Mouse (Mus musculus) embryonic facial prominence, embryonic 14.5 days (tissue): Measurements from ENCODE around the gene Gse1. TPM values are rescaled to one million over a fixed set of nuclear protein-coding genes. Genes with fewer than 3 reads are reported as not detected.

Experiments used
- ATAC-seq: fragments of 200-750 bp; cut with Nextera tagmentation; 2 replicates; pipeline ENCODE4 v1.8.0; 2017; ENCODE audit warnings: low read depth, moderate number of reproducible peaks, moderate TSS enrichment
- DNase-seq: peaks from one replicate; pipeline ENCODE4 v3.0.0-alpha.2; 2015; ENCODE audit warnings: low spot score
- H3K27ac ChIP-seq: fragments of 300-500 bp; sonication (generic); replicated peaks from 2 replicates; pipeline ENCODE4 v1.5.1; 2014; ENCODE audit warnings: low read depth, mild to moderate bottlenecking, low read length, moderate library complexity
- H3K27me3 ChIP-seq: fragments of 300-500 bp; sonication (generic); replicated peaks from 2 replicates; pipeline ENCODE4 v1.6.1; 2014; ENCODE audit warnings: low read length; ENCODE audit not compliant: control insufficient read depth, insufficient read depth
- H3K36me3 ChIP-seq: fragments of 300-500 bp; sonication (generic); 2 replicates; pipeline ENCODE4 v1.6.1; 2014; ENCODE audit warnings: low read length, mixed read lengths; ENCODE audit not compliant: control insufficient read depth, insufficient read depth
- H3K4me1 ChIP-seq: fragments of 300-500 bp; sonication (generic); 2 replicates; pipeline ENCODE4 v1.6.1; 2014; ENCODE audit warnings: antibody characterized with exemption, low read length; ENCODE audit not compliant: control insufficient read depth, insufficient read depth
- H3K4me2 ChIP-seq: fragments of 300-500 bp; sonication (generic); 2 replicates; pipeline ENCODE4 v1.6.1; 2014; ENCODE audit warnings: low read depth, mild to moderate bottlenecking, low read length, moderate library complexity, mixed read lengths
- H3K4me3 ChIP-seq: fragments of 300-500 bp; sonication (generic); 2 replicates; pipeline ENCODE4 v1.5.1; 2014; ENCODE audit warnings: low read depth, mild to moderate bottlenecking, low read length
- H3K9ac ChIP-seq: fragments of 300-500 bp; sonication (generic); 2 replicates; pipeline ENCODE4 v1.6.1; 2014; ENCODE audit warnings: low read depth, mild to moderate bottlenecking, low read length, moderate library complexity, mixed read lengths
- H3K9me3 ChIP-seq: fragments of 300-500 bp; sonication (generic); 2 replicates; pipeline ENCODE4 v1.6.1; 2016; ENCODE audit warnings: low read length; ENCODE audit not compliant: control insufficient read depth
- WGBS: fragments of 180-500 bp; shearing (Covaris S2); extraction: QIAGEN DNeasy Blood & Tissue Kit; methylation state at CpG from one replicate; pipeline ENCODE4 v1.1.7; 2014; 5-methylcytosine and 5-hydroxymethylcytosine counted together
- polyA plus RNA-seq: library from polyadenylated mRNA; unstranded; fragments of >200 nt; fragmentation: Nextera tagmentation; extraction: Ambion mirVana; gene quantifications from 2 replicates; pipeline ENCODE4 v1.2.1, GENCODE M21; 2014

Gse1 gene
- polyA plus RNA-seq, 1 experiment from 2014 or later, result 8.7 TPM

- Histone ChIP-seq H3K9me3 (no peaks in the 10 kb centered on the region), H3K27ac (no peak overlapping the region), H3K9ac (no peak overlapping the region), H3K36me3 (peaks cover 39% of the 10 kb centered on the region), H3K4me1 (peaks cover 5% of the 10 kb centered on the region; the same call in 1 of the 2 replicates), H3K4me2 (no peak overlapping the region), H3K4me3 (no peak overlapping the region), H3K27me3 (no peaks in the 10 kb centered on the region)
- ATAC-seq, result no peak
- DNase-seq, result no peak
- 90% methylated on average over 10 of the region's 10 CpGs for WGBS
Observed at GRCm38 (mm10) chr8:120585521-120585920, 357.3 kb downstream of the Gse1 start.

DNA sequence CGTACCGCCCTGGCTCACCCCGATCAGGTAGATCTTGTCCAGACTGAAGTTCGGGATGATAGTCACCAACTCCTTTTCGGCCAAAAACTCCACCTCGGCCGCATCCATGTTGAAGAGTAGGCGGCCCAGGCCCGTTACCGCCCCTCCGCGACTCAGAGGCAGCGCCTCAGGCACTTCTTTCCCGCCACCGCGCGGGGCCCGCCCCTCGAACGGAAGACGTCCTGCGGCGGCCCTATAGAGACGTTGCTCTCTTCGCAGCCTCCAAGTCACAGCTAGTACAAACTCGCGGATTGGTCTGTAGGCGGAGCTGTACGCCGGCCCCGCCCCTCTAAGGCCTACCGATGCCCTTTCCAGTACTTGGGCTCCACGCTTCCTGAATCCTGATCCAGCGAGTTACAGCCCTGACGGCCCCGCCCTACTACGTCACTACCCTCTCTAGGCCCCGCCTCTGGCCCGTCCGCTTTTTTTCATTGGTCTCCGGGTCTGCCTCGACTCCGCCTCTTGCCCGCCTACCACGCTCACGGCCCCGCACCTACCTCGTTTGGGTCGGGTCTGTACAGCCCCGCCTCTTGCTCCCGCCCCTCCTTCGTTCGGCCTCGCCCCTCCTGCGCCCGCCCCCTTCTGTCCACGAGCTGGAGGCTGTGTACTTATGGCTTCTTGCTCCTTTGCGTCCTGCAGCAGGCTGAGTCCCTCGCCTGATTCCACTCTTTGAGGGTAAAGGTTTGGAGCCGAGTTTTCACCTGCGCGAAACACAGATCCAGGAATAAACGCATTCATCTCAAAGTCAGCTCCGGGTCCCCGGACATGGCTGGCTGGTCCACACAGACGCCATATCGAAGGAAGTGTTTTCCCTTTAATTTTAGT, 360.9 kb downstream of the Gse1 start, which contains the start of gene Gins2:
Gene Gins2 (minus strand): TSS at position 397 of the 864 bp plus-strand sequence.
- DNase-seq (peak; percentile 100), ATAC-seq (peak; percentile 99)
- Histone ChIP-seq H3K27me3 (no peaks in the 10 kb centered on the region), H3K4me2 (peak within 1 kb of the TSS; percentile 88), H3K36me3 (peaks cover 18% of the 10 kb centered on the region), H3K4me3 (peak within 1 kb of the TSS; percentile 73), H3K27ac (peak within 1 kb of the TSS; percentile 39; the same call in 1 of the 2 replicates), H3K4me1 (peaks cover 5% of the 10 kb centered on the region; the same call in 1 of the 2 replicates), H3K9ac (peak within 1 kb of the TSS; percentile 82), H3K9me3 (no peaks in the 10 kb centered on the region)
- under 1% methylated on average over 64 of the region's 67 CpGs for WGBS

DNA sequence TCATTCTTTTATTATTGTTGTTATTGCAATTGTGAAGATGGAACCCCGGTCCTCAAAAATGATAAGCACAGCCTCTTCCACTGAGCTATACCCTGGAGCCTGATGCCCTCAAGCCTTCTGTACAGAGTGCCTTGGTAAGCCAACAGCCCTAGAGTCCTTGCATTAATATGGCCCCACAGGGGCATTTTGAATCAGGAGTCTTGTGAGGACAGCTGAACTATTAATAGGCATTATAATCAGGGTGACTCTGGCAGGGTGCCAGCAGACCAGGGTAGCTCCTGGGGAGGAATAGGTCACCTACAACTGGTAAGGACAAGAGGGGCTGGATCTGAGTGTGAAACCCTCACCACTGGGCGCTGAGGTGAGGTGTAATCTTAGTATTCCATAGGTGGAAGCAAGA, 361.7 kb downstream of the Gse1 start:
- H3K4me2 ChIP-seq, result peak overlapping the region; percentile 56
- 0 out of 2 replicates have a peak, but pooled peaks cover 4% of the 10 kb centered on the region for H3K9me3 ChIP-seq
- WGBS, result 36% methylated on average over 2 of the region's 2 CpGs
- H3K36me3 ChIP-seq, result peaks cover 10% of the 10 kb centered on the region
- ATAC-seq (no peak), DNase-seq (no peak)
- H3K27me3 ChIP-seq, result no peaks in the 10 kb centered on the region
- H3K4me1 ChIP-seq, result peaks cover 5% of the 10 kb centered on the region; the same call in 1 of the 2 replicates
- peak overlapping the region; percentile 39; the same call in 1 of the 2 replicates for H3K27ac ChIP-seq
- peak overlapping the region; percentile 41 for H3K4me3 ChIP-seq
- H3K9ac ChIP-seq, result peak overlapping the region; percentile 38

- Histone ChIP-seq H3K4me1 (peaks cover 5% of the 10 kb centered on the region; the same call in 1 of the 2 replicates), H3K4me2 (no peak overlapping the region), H3K4me3 (no peak overlapping the region), H3K27me3 (no peaks in the 10 kb centered on the region), H3K9me3 (0 out of 2 replicates have a peak, but pooled peaks cover 4% of the 10 kb centered on the region), H3K9ac (no peak overlapping the region), H3K27ac (no peak overlapping the region), H3K36me3 (no peaks in the 10 kb centered on the region)
- 63% methylated on average over 10 of the region's 10 CpGs for WGBS
- DNase-seq, result no peak
- no peak for ATAC-seq
Observed at GRCm38 (mm10) chr8:120591587-120592292, 363.5 kb downstream of the Gse1 start.

- 96% methylated on average over 5 of the region's 5 CpGs for WGBS
- H3K9ac ChIP-seq, result no peak overlapping the region
- no peak for DNase-seq
- H3K27me3 ChIP-seq, result no peaks in the 10 kb centered on the region
- no peak overlapping the region for H3K4me3 ChIP-seq
- no peak overlapping the region for H3K27ac ChIP-seq
- H3K4me2 ChIP-seq, result no peak overlapping the region
- no peak for ATAC-seq
- H3K4me1 ChIP-seq, result peaks cover 13% of the 10 kb centered on the region
- 0 out of 2 replicates have a peak, but pooled peaks cover 4% of the 10 kb centered on the region for H3K9me3 ChIP-seq
- H3K36me3 ChIP-seq, result no peaks in the 10 kb centered on the region
Observed at GRCm38 (mm10) chr8:120594571-120594970, 366.3 kb downstream of the Gse1 start.

DNA sequence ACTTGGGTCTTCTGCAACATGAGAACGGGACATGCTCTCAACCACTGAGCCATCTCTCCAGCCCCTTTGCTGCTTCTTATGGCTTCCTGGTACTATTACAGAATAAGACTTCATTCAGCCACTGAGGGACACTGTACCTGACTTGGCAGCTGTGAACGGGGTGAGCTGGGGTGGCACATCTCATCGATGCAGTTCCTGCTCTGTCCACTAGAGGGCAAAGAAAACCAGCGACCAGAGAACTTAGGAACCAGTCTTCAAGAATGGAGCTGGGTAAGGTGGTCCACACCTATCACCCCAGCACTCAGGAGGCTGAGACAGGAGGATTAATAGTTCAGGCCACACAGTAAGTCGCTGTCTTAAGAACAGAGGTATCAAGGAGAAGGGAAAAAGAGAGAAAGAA, 367.7 kb downstream of the Gse1 start:
- H3K4me1 ChIP-seq, result peaks cover 8% of the 10 kb centered on the region; the same call in 1 of the 2 replicates
- no peak overlapping the region for H3K9ac ChIP-seq
- 0 out of 2 replicates have a peak, but pooled peaks cover 4% of the 10 kb centered on the region for H3K9me3 ChIP-seq
- DNase-seq, result peak; percentile 48
- 11% methylated on average over 5 of the region's 5 CpGs for WGBS
- 0 out of 2 replicates have a peak, but pooled peaks have one; percentile 19 for ATAC-seq
- H3K27me3 ChIP-seq, result no peaks in the 10 kb centered on the region
- H3K4me2 ChIP-seq, result no peak overlapping the region
- no peak overlapping the region for H3K4me3 ChIP-seq
- H3K36me3 ChIP-seq, result no peaks in the 10 kb centered on the region
- no peak overlapping the region for H3K27ac ChIP-seq

DNA sequence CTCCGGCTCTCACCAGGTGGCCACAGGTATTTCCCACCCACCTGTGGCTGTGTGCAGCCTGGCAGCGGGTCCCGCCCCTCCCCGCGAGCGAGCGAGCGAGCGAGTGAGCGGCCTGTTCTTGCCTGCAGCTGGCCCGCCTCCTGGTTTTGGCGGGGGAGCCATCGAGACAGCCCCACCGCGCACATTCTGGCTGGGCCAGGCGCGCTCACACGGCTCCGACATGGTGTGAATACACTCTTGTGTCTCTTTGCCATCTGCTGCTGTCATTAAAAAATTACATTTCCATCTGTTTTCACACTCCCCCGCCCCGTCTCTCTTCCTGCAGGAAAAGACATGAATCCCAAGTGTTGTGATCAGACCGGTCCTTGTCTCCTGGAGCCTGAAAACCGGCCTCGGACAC, 370.3 kb downstream of the Gse1 start:
- ATAC-seq, result peak; percentile 56
- peak; percentile 80 for DNase-seq
- peaks cover 8% of the 10 kb centered on the region; the same call in 1 of the 2 replicates for H3K4me1 ChIP-seq
- H3K27me3 ChIP-seq, result no peaks in the 10 kb centered on the region
- no peak overlapping the region; the same call in 1 of the 2 replicates for H3K4me3 ChIP-seq
- H3K4me2 ChIP-seq, result peak overlapping the region; percentile 48
- 33% methylated on average over 19 of the region's 24 CpGs for WGBS
- H3K27ac ChIP-seq, result no peak overlapping the region
- no peaks in the 10 kb centered on the region for H3K36me3 ChIP-seq
- peak overlapping the region; percentile 41 for H3K9ac ChIP-seq
- 0 out of 2 replicates have a peak, but pooled peaks cover 4% of the 10 kb centered on the region for H3K9me3 ChIP-seq

DNA sequence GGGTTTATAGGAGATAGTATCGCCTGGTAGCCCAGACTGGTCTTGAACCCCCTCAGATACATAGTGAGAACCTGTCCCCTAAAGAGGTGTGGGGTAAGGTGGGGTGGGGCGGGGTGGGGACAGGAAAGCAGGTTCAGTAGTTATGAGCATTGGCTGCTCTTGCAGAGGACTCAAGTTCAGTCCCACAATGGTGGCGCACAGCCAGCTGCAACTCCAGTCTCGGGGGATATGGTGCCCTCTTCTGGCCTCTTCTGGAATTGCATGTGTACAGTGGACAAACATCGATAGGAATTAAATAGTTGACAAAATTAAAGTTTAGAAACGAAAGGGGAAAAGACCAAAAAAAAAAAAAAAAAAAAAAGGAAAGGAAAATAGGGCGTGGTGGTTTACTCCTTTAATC, 371.2 kb downstream of the Gse1 start:
- ATAC-seq, result no peak
- DNase-seq, result peak; percentile 70
- no peaks in the 10 kb centered on the region for H3K36me3 ChIP-seq
- 0 out of 2 replicates have a peak, but pooled peaks cover 2% of the 10 kb centered on the region for H3K9me3 ChIP-seq
- H3K27ac ChIP-seq, result no peak overlapping the region
- no peaks in the 10 kb centered on the region for H3K27me3 ChIP-seq
- peaks cover 8% of the 10 kb centered on the region; the same call in 1 of the 2 replicates for H3K4me1 ChIP-seq
- H3K4me3 ChIP-seq, result no peak overlapping the region
- H3K4me2 ChIP-seq, result no peak overlapping the region
- no peak overlapping the region for H3K9ac ChIP-seq
- WGBS, result 52% methylated on average over 7 of the region's 7 CpGs
